Mouse (Mus musculus): Measurements from ENCODE around the gene Knop1.
A peak's percentile ranks its signal among the peaks of the same experiment; 100 is the strongest.

Gene Knop1

GRCm38 (mm10) chr7:118848796-118849195, 7.3 kb downstream of the Knop1 start:
- peak; percentile 49 for DNase-seq (ENCODE audit: low spot score)

DNA sequence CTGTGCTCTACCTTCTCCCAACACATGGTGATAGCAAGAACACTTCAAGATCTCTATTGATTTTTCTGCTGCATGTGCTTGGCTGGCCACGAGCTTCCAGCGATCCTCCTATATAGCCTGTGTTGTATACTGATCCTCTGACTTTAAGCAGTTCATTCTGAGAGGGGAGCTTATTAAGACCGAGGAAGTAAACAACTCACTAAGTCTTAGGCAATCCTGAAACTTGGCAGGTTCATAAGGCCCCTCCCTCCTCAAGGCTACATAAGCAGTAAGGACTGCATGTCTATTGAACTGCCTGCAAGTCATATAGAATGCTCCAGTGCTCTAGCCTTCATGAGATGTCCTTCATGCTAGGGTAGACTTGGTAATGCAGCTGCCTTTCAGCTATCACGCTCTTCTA, 9.7 kb downstream of the Knop1 start:
- DNase-seq (ENCODE audit: low spot score) = no peak

DNA sequence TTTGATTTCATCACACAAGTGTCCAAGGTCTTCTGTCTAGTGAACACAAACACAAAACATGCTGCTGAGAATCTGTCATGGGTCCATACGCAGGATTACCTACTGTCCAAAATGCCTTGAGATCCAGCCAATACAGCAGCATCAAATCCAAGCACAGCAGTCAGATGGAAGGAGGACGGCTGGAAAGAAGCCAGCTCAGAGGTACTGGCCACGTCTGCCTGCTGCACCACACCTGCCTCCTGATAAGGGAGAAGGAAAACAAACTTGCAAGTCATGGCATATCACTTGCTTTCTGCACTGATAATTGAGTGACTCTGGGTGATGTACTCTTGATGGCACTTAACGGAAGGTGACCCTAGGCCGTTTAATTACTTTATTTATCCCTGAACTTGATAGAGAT, 10.9 kb downstream of the Knop1 start:
- DNase-seq (ENCODE audit: low spot score) = no peak

- DNase-seq (ENCODE audit: low spot score) = no peak
Observed at GRCm38 (mm10) chr7:118842938-118843337, 13.1 kb downstream of the Knop1 start.

DNA sequence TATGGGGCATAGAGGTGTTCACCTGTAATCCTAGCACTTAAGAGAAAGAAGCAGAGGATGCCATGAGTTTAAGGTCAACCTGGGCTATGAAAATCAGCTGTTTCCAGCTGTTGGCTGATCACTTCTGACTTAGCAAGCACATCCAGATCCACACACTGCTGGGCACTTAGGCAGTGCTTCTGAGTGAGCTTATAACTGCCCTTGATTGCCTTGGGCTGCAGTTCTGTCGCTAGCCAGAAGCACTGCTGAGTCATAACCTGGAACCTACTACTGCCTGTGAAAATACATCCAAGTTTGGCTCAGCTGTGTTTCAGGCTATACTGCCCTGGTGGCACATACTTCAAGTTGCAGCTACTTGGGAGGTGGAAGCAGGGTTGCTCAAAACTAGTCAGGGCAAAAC, 14.3 kb downstream of the Knop1 start:
- no peak for DNase-seq (ENCODE audit: low spot score)

GRCm38 (mm10) chr7:118841030-118841745, 14.9 kb downstream of the Knop1 start:
- DNase-seq (ENCODE audit: low spot score) = no peak

DNA sequence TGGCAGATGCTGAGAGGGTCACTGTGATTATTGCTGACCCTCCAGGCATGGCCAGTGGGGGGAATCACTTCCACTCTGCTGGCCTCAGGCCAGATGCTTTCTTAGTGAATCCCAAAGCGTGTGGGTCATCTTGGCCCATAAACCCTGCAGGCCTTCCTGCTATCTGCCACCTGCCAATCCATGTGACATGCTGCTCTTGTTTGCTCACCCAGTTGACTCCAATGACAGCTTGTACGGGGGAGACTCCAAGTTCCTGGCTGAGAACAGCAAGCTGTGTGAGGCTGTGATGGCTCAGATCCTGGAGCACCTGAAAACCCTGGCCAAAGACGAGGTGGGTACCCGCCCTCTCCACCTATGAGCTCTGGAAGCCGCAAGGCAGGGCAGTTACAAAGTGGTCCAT, 18.2 kb downstream of the Knop1 start:
- no peak for DNase-seq (ENCODE audit: low spot score)

DNA sequence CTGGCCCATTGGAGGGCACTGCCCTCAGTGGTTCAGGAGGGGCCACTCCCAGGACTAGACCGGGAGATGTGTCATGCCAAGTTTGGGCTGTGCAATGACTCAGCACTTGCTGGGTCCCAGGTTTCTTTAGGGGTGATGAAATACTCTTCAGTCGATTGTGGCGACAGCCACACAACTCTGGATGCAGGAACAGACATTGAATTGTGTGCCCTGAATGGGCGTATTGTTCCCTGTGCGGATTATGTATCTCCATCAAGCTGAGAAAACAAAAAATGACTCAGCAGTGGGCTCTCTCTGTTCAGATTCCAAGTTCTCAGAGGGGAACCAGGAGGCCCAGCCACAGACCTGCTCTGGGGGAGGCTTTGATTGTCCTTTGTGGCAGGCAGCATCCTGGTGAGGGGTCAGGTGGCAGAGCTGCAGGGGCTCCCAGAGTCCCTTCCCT, 28.1 kb downstream of the Knop1 start:
- DNase-seq (ENCODE audit: low spot score) = no peak

DNA sequence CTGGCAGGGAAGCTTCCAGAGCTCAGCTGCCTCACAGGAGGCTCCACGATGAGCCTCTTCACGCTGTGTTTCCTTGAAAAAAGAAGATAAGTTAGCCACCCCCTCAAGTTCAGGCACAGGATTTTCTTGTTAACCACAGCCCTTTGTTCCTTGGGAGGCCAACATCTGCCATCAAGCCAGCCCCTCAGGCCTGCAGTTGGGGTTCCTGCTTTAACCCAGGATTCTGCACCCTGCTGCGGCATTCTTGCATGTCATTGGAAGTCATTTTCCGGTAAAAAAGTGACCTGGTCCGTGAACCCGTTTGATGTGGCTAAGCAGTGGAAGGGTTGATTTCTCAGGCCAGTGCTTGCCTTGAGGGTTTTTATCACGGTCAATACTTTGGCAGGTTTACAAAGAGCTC, 31.6 kb downstream of the Knop1 start:
- no peak for DNase-seq (ENCODE audit: low spot score)

DNA sequence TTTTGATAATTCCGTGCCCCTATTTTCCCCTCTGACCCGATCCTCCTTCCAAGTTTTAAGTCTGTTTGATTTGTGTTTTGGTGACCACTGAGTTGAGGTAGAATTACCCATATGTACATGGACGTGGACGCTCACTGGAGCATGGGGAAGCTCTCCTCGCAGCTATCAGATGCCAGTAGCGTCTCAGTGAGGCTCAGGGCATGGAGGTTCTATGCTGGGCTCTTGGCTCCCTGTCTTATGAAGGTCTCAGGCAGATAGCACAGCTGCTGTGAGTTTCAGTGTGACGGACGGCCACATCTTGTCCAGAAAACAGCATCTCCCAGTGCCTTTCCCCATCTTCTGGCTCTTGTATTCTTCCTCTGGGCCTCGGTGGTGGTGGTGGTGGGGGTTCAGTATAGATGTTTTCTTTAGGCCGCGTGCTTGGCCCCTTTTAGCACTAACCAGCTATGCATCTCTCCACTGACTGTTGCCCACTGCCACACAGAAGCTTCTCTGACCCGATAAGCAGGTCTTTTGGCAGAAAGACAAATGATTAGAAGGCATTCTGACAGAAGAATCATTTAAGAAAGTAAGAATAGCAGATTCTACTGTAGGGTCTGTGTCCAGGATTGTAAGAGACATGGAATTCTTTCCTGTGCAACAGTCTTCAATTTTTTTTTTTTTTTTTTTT, 34.0 kb downstream of the Knop1 start:
- DNase-seq (ENCODE audit: low spot score) = no peak

- no peak for DNase-seq (ENCODE audit: low spot score)
Observed at GRCm38 (mm10) chr7:118821356-118821755, 34.7 kb downstream of the Knop1 start.

- DNase-seq (ENCODE audit: low spot score) = no peak
Observed at GRCm38 (mm10) chr7:118819666-118820065, 36.4 kb downstream of the Knop1 start.

DNA sequence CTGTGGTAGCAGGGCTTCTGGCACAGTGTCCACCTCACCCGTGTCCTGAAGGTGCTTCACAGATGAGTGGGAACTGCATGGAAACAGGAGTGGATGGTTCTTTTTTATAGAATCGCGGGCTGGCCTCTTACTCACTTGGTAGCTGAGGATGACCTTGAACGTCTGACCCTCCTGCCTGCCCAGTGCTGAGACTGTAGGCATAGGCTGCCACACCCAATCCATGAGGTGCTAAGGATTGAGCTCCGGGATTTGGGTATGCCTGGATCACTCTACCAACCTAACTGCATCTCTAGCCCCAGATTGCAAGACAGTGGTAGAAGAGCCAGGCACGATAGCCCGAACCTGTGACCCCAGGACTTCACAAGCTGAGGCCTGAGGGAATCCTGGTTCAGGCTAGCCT, 38.3 kb downstream of the Knop1 start:
- no peak for DNase-seq (ENCODE audit: low spot score)

DNA sequence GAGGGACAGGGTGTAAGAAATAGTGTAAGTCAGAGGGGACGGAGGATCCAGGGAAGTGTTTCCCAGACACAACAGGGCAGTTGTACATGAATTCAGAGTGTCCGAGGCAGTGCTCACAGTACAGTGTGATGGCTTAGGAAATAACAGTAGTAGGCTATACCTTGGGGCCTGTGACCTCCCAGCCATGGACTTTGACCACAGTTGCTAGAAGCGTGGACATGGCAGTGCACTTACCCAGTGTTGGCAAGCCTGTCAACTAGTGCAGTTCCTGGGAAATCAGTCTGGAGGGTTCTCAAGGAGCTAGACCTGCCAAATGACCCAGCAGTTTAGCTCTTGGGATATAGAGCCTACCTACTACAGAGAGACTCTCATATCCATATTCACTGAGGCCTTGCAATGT, 39.8 kb downstream of the Knop1 start:
- no peak for DNase-seq (ENCODE audit: low spot score)

DNA sequence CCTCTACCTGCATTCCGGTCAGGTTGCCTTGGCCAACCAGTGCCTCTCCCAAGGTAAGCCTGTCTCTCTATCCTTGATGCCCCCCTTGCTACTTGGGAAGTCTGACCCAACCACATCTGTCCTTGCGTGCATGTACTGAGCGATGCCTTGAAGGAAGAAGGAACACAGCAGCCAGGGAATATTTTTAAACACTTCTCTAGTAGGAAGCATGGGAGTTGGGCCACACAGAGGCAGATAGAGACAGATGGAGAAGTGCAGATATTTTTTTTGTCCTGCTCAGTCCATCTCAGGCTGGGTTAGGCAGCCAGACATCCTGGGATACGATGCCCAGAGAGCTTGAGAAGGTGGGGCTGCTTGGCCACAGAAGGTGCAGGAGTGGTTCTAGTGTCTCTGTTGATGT, 42.5 kb downstream of the Knop1 start:
- DNase-seq (ENCODE audit: low spot score) = no peak

GRCm38 (mm10) chr7:118811407-118812106, 44.5 kb downstream of the Knop1 start:
- DNase-seq (ENCODE audit: low spot score) = no peak

DNA sequence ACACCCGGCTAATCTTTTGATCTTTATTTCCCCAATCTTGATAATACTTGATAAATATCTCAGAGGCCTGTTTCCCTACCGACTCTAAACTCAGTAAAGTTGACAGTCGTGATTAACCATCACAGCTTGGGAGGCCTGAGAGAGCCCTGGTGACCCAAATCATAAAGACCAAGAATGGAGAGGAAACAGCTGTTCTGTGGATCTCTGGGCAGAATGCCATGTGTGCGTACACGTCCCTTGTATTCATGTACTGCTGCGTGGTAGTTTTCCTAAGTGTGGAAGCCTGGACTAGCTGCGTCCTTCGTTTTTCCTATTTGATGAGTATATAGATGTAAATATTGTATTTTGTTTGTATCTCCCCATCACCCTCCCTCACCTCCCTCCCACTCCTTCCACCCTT, 48.2 kb downstream of the Knop1 start:
- no peak for DNase-seq (ENCODE audit: low spot score)

DNA sequence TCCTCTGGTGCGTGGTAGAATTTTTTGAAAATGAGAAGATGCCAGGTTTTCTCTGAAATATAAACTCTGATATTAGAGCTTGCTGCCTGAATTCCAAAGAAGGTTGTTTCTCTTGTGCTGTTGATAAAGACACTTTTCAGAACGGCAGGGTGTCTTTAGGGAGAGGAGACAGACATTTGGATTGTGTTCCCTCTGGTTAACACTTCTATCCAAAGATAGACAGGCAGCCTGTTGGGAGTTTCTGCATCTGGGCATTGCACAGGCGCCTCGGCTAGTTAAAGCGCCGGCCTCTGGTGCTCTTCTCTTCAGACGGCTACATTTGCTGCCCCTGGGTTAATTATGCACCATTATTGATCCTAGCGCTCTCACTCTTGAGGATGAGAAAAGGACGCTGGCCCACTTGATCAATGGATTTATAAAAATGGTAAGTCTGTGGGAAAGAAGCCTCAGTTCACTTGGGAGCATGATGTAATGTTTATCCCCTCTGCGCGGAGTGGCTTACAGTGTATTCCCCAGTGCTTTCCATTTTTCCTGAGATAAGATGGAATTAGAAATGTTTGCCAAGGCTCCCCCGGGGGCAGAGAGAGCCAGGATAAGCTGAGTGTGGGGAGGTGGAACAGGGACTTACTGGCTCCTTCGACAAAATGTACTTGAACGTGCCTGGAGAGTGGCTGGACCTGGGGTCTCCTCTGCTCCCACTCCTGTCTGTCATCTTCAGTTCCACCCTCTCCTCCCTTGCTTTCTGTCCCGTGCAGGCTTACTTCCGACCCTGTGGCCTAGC, 49.2 kb downstream of the Knop1 start:
- DNase-seq (ENCODE audit: low spot score) = no peak

GRCm38 (mm10) chr7:118803425-118803824, 52.6 kb downstream of the Knop1 start:
- no peak for DNase-seq (ENCODE audit: low spot score)

DNA sequence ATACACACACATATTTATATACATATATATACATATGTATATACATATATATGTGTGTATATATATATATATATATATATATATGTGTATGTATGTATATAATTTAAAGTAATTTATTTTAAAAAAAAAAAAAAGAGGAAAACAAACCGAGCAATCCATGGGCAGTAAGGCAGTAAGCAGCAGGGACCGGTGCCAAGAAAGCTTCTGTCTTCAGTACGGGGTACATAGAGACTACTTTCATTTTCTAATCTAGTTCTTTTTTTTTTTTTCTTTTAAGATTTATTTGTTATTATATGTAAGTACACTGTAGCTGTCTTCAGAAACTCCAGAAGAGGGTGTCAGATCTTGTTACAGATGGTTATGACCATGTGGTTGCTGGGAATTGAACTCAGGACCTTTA, 54.3 kb downstream of the Knop1 start:
- no peak for DNase-seq (ENCODE audit: low spot score)

GRCm38 (mm10) chr7:118800112-118800734, 55.8 kb downstream of the Knop1 start:
- no peak for DNase-seq (ENCODE audit: low spot score)

- DNase-seq (ENCODE audit: low spot score) = no peak
Observed at GRCm38 (mm10) chr7:118798105-118798570, 57.9 kb downstream of the Knop1 start.

Data from embryo, embryonic 10 days (tissue).